Mouse (Mus musculus): Measurements from ENCODE around the gene March8. TPM values are rescaled to one million over a fixed set of nuclear protein-coding genes. Genes with fewer than 3 reads are reported as not detected.

The March8 gene
- total and polyA plus RNA-seq, 3 experiments, result 22.7 to 24.9 TPM; not detected in 1

GRCm38 (mm10) chr6:116383582-116383981 is 45.8 kb downstream of the March8 start:
- H3K4me3 ChIP-seq (ENCODE audit: control insufficient read depth in 1 of 2, insufficient read depth in 1 of 2, low read depth in 2 of 2, low read length in 2 of 2), result no peak overlapping the region
- no peak overlapping the region for H3K9ac ChIP-seq (ENCODE audit: control insufficient read depth, low read depth, low read length, poor library complexity, severe bottlenecking)
- H3K79me2 ChIP-seq (ENCODE audit: control insufficient read depth, insufficient read depth, low read length, poor library complexity), result no peaks in the 10 kb centered on the region
- no peak overlapping the region for H3K27ac ChIP-seq (ENCODE audit: control insufficient read depth, low read depth, low read length)
- peaks cover 0 to 3% of the 10 kb centered on the region in 2 experiments; a peak in 3 of 4 replicates for H3K4me1 ChIP-seq (ENCODE audit: control insufficient read depth in 1 of 2, insufficient read depth in 2 of 2, low read length in 2 of 2)
- H3K36me3 ChIP-seq (ENCODE audit: control insufficient read depth in 1 of 2, insufficient read depth in 2 of 2, low read length in 2 of 2), result peaks cover 0 to 2% of the 10 kb centered on the region in 2 experiments
- H3K9me3 ChIP-seq (replicated peaks; ENCODE audit: insufficient read depth, low read length), result no peaks in the 10 kb centered on the region
- H3K27me3 ChIP-seq (ENCODE audit: control insufficient read depth in 1 of 2, insufficient read depth in 2 of 2, low read length in 2 of 2), result no peaks in the 10 kb centered on the region
- DNase-seq (ENCODE audit: low read depth, low spot score), result no peak
- TF ChIP-seq POLR2A (IDR thresholded peaks at IDR 0.05; ENCODE audit: control insufficient read depth in 1 of 2, insufficient read depth in 1 of 2, low read depth in 1 of 2, low read length in 2 of 2, poor library complexity in 1 of 2) (no peak), MAFK (IDR thresholded peaks at IDR 0.05; ENCODE audit: borderline replicate concordance, low read depth, low read length) (no peak), USF1 (IDR thresholded peaks at IDR 0.05; ENCODE audit: low read depth, low read length) (no peak), HCFC1 (IDR thresholded peaks at IDR 0.05; ENCODE audit: low read depth, low read length) (no peak), E2F4 (IDR thresholded peaks at IDR 0.05; ENCODE audit: borderline replicate concordance, low read depth, low read length) (no peak)

GRCm38 (mm10) chr6:116385194-116386044 is 47.6 kb downstream of the March8 start:
- H3K9me3 ChIP-seq (replicated peaks; ENCODE audit: insufficient read depth, low read length), result no peaks in the 10 kb centered on the region
- no peak overlapping the region for H3K4me3 ChIP-seq (ENCODE audit: control insufficient read depth in 1 of 2, insufficient read depth in 1 of 2, low read depth in 2 of 2, low read length in 2 of 2)
- no peak overlapping the region for H3K27ac ChIP-seq (ENCODE audit: control insufficient read depth, low read depth, low read length)
- peaks cover 0 to 16% of the 10 kb centered on the region in 2 experiments for H3K36me3 ChIP-seq (ENCODE audit: control insufficient read depth in 1 of 2, insufficient read depth in 2 of 2, low read length in 2 of 2)
- peaks cover 2 to 15% of the 10 kb centered on the region in 2 experiments; a peak in 3 of 4 replicates for H3K4me1 ChIP-seq (ENCODE audit: control insufficient read depth in 1 of 2, insufficient read depth in 2 of 2, low read length in 2 of 2)
- TF ChIP-seq GATA1 (IDR thresholded peaks at IDR 0.05; ENCODE audit: low read depth, low read length), result no peak
- TF ChIP-seq MAFK (IDR thresholded peaks at IDR 0.05; ENCODE audit: borderline replicate concordance, low read depth, low read length), result no peak
- TF ChIP-seq RAD21 (IDR thresholded peaks at IDR 0.05; ENCODE audit: low read depth, low read length), result no peak
- TF ChIP-seq USF2 (IDR thresholded peaks at IDR 0.05; ENCODE audit: borderline replicate concordance in 1 of 2, insufficient read depth in 1 of 2, low read depth in 1 of 2, low read length in 2 of 2), result no peak
- TF ChIP-seq MYC (IDR thresholded peaks at IDR 0.05; ENCODE audit: low read depth, low read length), result no peak
- TF ChIP-seq UBTF (IDR thresholded peaks at IDR 0.05; ENCODE audit: borderline replicate concordance, insufficient read depth, low read depth, low read length), result no peak
- no peak for TF ChIP-seq RCOR1 (IDR thresholded peaks at IDR 0.05; ENCODE audit: low read depth, low read length)
- no peak for TF ChIP-seq ZC3H11A (IDR thresholded peaks at IDR 0.05; ENCODE audit: low read depth, low read length)
- H3K9ac ChIP-seq (ENCODE audit: control insufficient read depth, low read depth, low read length, poor library complexity, severe bottlenecking), result no peak overlapping the region
- no peaks in the 10 kb centered on the region for H3K27me3 ChIP-seq (ENCODE audit: control insufficient read depth in 1 of 2, insufficient read depth in 2 of 2, low read length in 2 of 2)
- no peak for DNase-seq (ENCODE audit: low read depth, low spot score)
- no peaks in the 10 kb centered on the region for H3K79me2 ChIP-seq (ENCODE audit: control insufficient read depth, insufficient read depth, low read length, poor library complexity)

GRCm38 (mm10) chr6:116386045-116386415 is 48.2 kb downstream of the March8 start:
- TF ChIP-seq ZKSCAN1 (IDR thresholded peaks at IDR 0.05; ENCODE audit: low read depth, low read length), result no peak
- TF ChIP-seq EP300 (IDR thresholded peaks at IDR 0.05; ENCODE audit: low read depth in 1 of 2, low read length in 2 of 2), result no peak
- no peak for TF ChIP-seq E2F4 (IDR thresholded peaks at IDR 0.05; ENCODE audit: borderline replicate concordance, low read depth, low read length)
- no peak for TF ChIP-seq USF1 (IDR thresholded peaks at IDR 0.05; ENCODE audit: low read depth, low read length)
- no peak for TF ChIP-seq CHD2 (IDR thresholded peaks at IDR 0.05; ENCODE audit: low read length)
- TF ChIP-seq KAT2A (conservative IDR thresholded peaks at IDR 0.05; ENCODE audit: low read depth, low read length), result no peak
- TF ChIP-seq ELF1 (IDR thresholded peaks at IDR 0.05; ENCODE audit: low read depth, low read length), result no peak
- TF ChIP-seq RCOR1 (IDR thresholded peaks at IDR 0.05; ENCODE audit: low read depth, low read length), result no peak
- no peak for TF ChIP-seq MXI1 (IDR thresholded peaks at IDR 0.05; ENCODE audit: low read depth, low read length)
- no peak for TF ChIP-seq POLR2AphosphoS2 (IDR thresholded peaks at IDR 0.05; ENCODE audit: low read length)
- no peak for TF ChIP-seq GATA1 (IDR thresholded peaks at IDR 0.05; ENCODE audit: low read depth, low read length)
- no peak for TF ChIP-seq BHLHE40 (IDR thresholded peaks at IDR 0.05; ENCODE audit: borderline replicate concordance, low read depth, low read length)
- no peak for TF ChIP-seq NELFE (IDR thresholded peaks at IDR 0.05; ENCODE audit: low read depth, low read length)
- peaks cover 3 to 15% of the 10 kb centered on the region in 2 experiments; a peak in 3 of 4 replicates for H3K4me1 ChIP-seq (ENCODE audit: control insufficient read depth in 1 of 2, insufficient read depth in 2 of 2, low read length in 2 of 2)
- H3K79me2 ChIP-seq (ENCODE audit: control insufficient read depth, insufficient read depth, low read length, poor library complexity), result no peaks in the 10 kb centered on the region
- H3K27me3 ChIP-seq (ENCODE audit: control insufficient read depth in 1 of 2, insufficient read depth in 2 of 2, low read length in 2 of 2), result no peaks in the 10 kb centered on the region
- peaks cover 0 to 16% of the 10 kb centered on the region in 2 experiments for H3K36me3 ChIP-seq (ENCODE audit: control insufficient read depth in 1 of 2, insufficient read depth in 2 of 2, low read length in 2 of 2)
- no peak overlapping the region for H3K9ac ChIP-seq (ENCODE audit: control insufficient read depth, low read depth, low read length, poor library complexity, severe bottlenecking)
- no peak for DNase-seq (ENCODE audit: low read depth, low spot score)
- H3K9me3 ChIP-seq (replicated peaks; ENCODE audit: insufficient read depth, low read length), result no peaks in the 10 kb centered on the region
- no peak overlapping the region for H3K4me3 ChIP-seq (ENCODE audit: control insufficient read depth in 1 of 2, insufficient read depth in 1 of 2, low read depth in 2 of 2, low read length in 2 of 2)
- no peak overlapping the region for H3K27ac ChIP-seq (ENCODE audit: control insufficient read depth, low read depth, low read length)

Data from MEL (cell line).